9 mouse cellular contexts compared by ENCODE assay signal in genomic region chr11:49793131-49793530, GRCm38 (mm10). TPM values are rescaled to one million over a fixed set of nuclear protein-coding genes. Genes with fewer than 3 reads are reported as not detected.
DNase-seq lines count a peak whose midpoint lies in the region; ATAC-seq lines count a peak whose summit lies in the region.
"Had no signal": no experiment of that assay in that cellular context is flagged by ENCODE, and none has a peak within 500 bp of the region (broad histone marks: within the 10 kb centered on the region; RNA-seq: fewer than 3 reads in every experiment).

No protein-coding gene starts in this region.

- peak overlapping the region; percentile 77 for H3K4me2 ChIP-seq in liver, embryonic 12.5 days

- no peak overlapping the region for H3K9ac ChIP-seq in liver, embryonic 12.5 days

- ATAC-seq in liver, embryonic 12.5 days, result no peak
- ATAC-seq in granulocyte monocyte progenitor cell, adult 5-6 weeks (replicated peaks; ENCODE audit: poor library complexity, severe bottlenecking), result no peak

- H3K36me3 ChIP-seq in liver, embryonic 12.5 days, result no peaks in the 10 kb centered on the region

- H3K27me3 ChIP-seq in liver, embryonic 12.5 days (replicated peaks), result peaks cover 72% of the 10 kb centered on the region

- no peak overlapping the region for H3K27ac ChIP-seq in liver, embryonic 12.5 days

- no peaks in the 10 kb centered on the region for H3K9me3 ChIP-seq in liver, embryonic 12.5 days (replicated peaks)

- DNase-seq in liver, result no peak
- peak; percentile 63 for DNase-seq in embryo, embryonic 10 days (ENCODE audit: low spot score)
- peak; percentile 62 for DNase-seq in gastrocnemius, postnatal 25 days
- DNase-seq in lung, postnatal 14 days, result peak; percentile 7
- DNase-seq in frontal cortex, postnatal 14 days (ENCODE audit: low spot score in 2 of 2), result no peak
- DNase-seq in cerebellum, postnatal 36 days, result no peak

- H3K4me3 ChIP-seq in liver, embryonic 12.5 days, result no peak overlapping the region

- peaks cover 23% of the 10 kb centered on the region for H3K4me1 ChIP-seq in liver, embryonic 12.5 days

- 10% methylated on average over 14 of the region's 14 CpGs for WGBS in liver, embryonic 12.5 days (ENCODE audit: insufficient replicate concordance)

RNA-seq across cellular contexts. Expression of gene Gfpt2, which starts 0.8 kb away (rescaled TPM):
- 3.2 and 3.3 TPM in 2 replicates for polyA plus RNA-seq in liver, embryonic 12.5 days (2016; fragmentation: Nextera tagmentation; extraction: Ambion mirVana)
- 1 to 10 TPM; 5.5 to 6.5 TPM for total RNA-seq in gastrocnemius, postnatal 25 days (2021)
- total RNA-seq in granulocyte monocyte progenitor cell, adult 5-6 weeks (2014; fragmentation: Nextera tagmentation), result 0.21 and 0.58 TPM in 2 replicates
- 0.13 TPM in 1 of 2 replicates, not detected in the other for total RNA-seq in granulocyte monocyte progenitor cell, adult 5-6 weeks (2017)
- total RNA-seq: neutrophil, adult 5-6 weeks had no signal

RNA-seq across cellular contexts. Expression of gene Mapk9, which starts 53.4 kb away (rescaled TPM):
- 34.6 and 38.2 TPM in 2 replicates for polyA plus RNA-seq in liver, embryonic 12.5 days (2016; fragmentation: Nextera tagmentation; extraction: Ambion mirVana)
- 10 to 100 TPM; 40.7 to 47.1 TPM for total RNA-seq in gastrocnemius, postnatal 25 days (2021)
- total RNA-seq in granulocyte monocyte progenitor cell, adult 5-6 weeks (2014; fragmentation: Nextera tagmentation), result 26.6 and 41.7 TPM in 2 replicates
- total RNA-seq in granulocyte monocyte progenitor cell, adult 5-6 weeks (2017), result 32.9 and 41.9 TPM in 2 replicates

Comparison
In these comparisons a context has a peak if more than half of its experiments do, and no peak if none do; other contexts are left out.
1. DNase-seq: peak in embryo, embryonic 10 days (single experiment), gastrocnemius, postnatal 25 days (single experiment) and lung, postnatal 14 days (single experiment); none in liver (single experiment), frontal cortex, postnatal 14 days (0 of 2) and cerebellum, postnatal 36 days (0 of 2).
2. RNA of gene Gfpt2, which starts 0.8 kb away (total RNA-seq): 5.5 to 6.5 TPM in gastrocnemius, postnatal 25 days; 0.13 to 0.58 TPM in granulocyte monocyte progenitor cell, adult 5-6 weeks; every median in the first group is over 4 times any median in the second.